Mouse (Mus musculus): Measurements from ENCODE around the gene Tmem145.

The Tmem145 gene

GRCm38 (mm10) chr7:25316532-25317445 is 10.9 kb downstream of the Tmem145 start, which contains the start of gene Megf8:
Gene Megf8 (plus strand): TSS chr7:25317164.
- ChIA-PET POLR2A (interaction anchor here (0.5 to 2.3 kb wide), 53 partner anchors 9 to 413 kb away, joined by 3 to 28 read pairs (median 4); partner anchors contain the start of genes Gsk3a (in 3 of the 4), Pafah1b3 (in 3 of the 4), Tmem145 (in 3 of the 4) and Cic (in 2 of the 4)), CTCF (interaction anchor here (0.5 to 2.3 kb wide), 75 partner anchors 9 to 1547 kb away, joined by 3 to 30 read pairs (median 4); partner anchors contain the start of genes Tmem145 (in 3 of the 4), Gsk3a (in 2 of the 4), Pafah1b3 (in 2 of the 4) and B9d2 (in 1 of the 4))

- POLR2A ChIA-PET = interaction anchor here in 3 of 4 experiments (0.5 to 2.3 kb wide), 14 partner anchors 8 to 184 kb away, joined by 3 to 28 read pairs (median 6); partner anchors contain the start of genes Gsk3a (in 1 of the 3), Pafah1b3 (in 1 of the 3) and Tmem145 (in 1 of the 3)
- CTCF ChIA-PET = interaction anchor here in 3 of 4 experiments (0.5 to 2.3 kb wide), 11 partner anchors 11 to 414 kb away, joined by 3 to 30 read pairs (median 7); partner anchors contain the start of genes Cic (in 1 of the 3), Pafah1b3 (in 1 of the 3) and Tmem145 (in 1 of the 3)
These were observed 11.6 kb downstream of the Tmem145 start for GRCm38 (mm10) chr7:25317446-25317999.

- ChIA-PET CTCF (interaction anchor here (0.5 to 3.8 kb wide), 13 partner anchors 11 to 560 kb away, joined by 3 to 28 read pairs (median 3); partner anchors contain the start of gene Tmem145 (in 1 of the 4)), POLR2A (interaction anchor here in 3 of 4 experiments (0.6 to 2.0 kb wide), 19 partner anchors 9 to 248 kb away, joined by 3 to 8 read pairs (median 4); partner anchors contain the start of genes Pafah1b3 (in 2 of the 3), Cxcl17 (in 1 of the 3) and Tmem145 (in 1 of the 3))
These were observed 16.2 kb downstream of the Tmem145 start for GRCm38 (mm10) chr7:25322058-25322484.

- POLR2A ChIA-PET = interaction anchor here in 2 of 4 experiments (0.8 to 1.9 kb wide), 7 partner anchors 10 to 72 kb away, joined by 3 to 7 read pairs (median 4); partner anchors contain the start of gene Pafah1b3 (in 1 of the 2)
- CTCF ChIA-PET = interaction anchor here in 1 of 4 experiments (0.7 to 3.8 kb wide), 2 partner anchors 11 to 56 kb away, joined by 3 to 28 read pairs; no protein-coding TSS in a partner anchor
These were observed 17.3 kb downstream of the Tmem145 start for GRCm38 (mm10) chr7:25323219-25323618.

- CTCF ChIA-PET = interaction anchor here in 1 of 4 experiments (0.8 to 1.6 kb wide), 4 partner anchors 9 to 226 kb away, joined by 3 to 6 read pairs (median 4); partner anchors contain the start of genes Gsk3a and Megf8
- POLR2A ChIA-PET = interaction anchor here in 2 of 4 experiments (0.6 to 1.2 kb wide), 6 partner anchors 8 to 115 kb away, joined by 3 to 6 read pairs (median 4); partner anchors contain the start of genes Megf8 (in 1 of the 2) and Pafah1b3 (in 1 of the 2)
These were observed 19.5 kb downstream of the Tmem145 start for GRCm38 (mm10) chr7:25325431-25325830.

- CTCF ChIA-PET = interaction anchor here in 1 of 4 experiments (0.8 to 1.6 kb wide), 4 partner anchors 9 to 226 kb away, joined by 3 to 6 read pairs (median 4); partner anchors contain the start of genes Gsk3a and Megf8
- POLR2A ChIA-PET = interaction anchor here in 2 of 4 experiments (0.6 to 1.2 kb wide), 3 partner anchors 10 to 62 kb away, joined by 3 to 4 read pairs (median 4); partner anchors contain the start of genes Megf8 (in 1 of the 2) and Pafah1b3 (in 1 of the 2)
These were observed 20.3 kb downstream of the Tmem145 start for GRCm38 (mm10) chr7:25326233-25326632.

- CTCF ChIA-PET = interaction anchor here (0.5 to 3.3 kb wide), 77 partner anchors 9 to 322 kb away, joined by 3 to 28 read pairs (median 4); partner anchors contain the start of genes Megf8 (in 3 of the 4), Pafah1b3 (in 3 of the 4), Tmem145 (in 2 of the 4) and Dedd2 (in 1 of the 4)
- POLR2A ChIA-PET = interaction anchor here (0.6 to 2.1 kb wide), 11 partner anchors 8 to 893 kb away, joined by 3 to 8 read pairs (median 3); partner anchors contain the start of genes Megf8 (in 2 of the 4) and Pafah1b3 (in 1 of the 4)
These were observed 27.8 kb downstream of the Tmem145 start for GRCm38 (mm10) chr7:25333596-25334307.

- ChIA-PET POLR2A (interaction anchor here in 3 of 4 experiments (0.7 to 2.1 kb wide), 5 partner anchors 9 to 146 kb away, joined by 3 to 8 read pairs (median 6); partner anchors contain the start of gene Megf8 (in 1 of the 3)), CTCF (interaction anchor here (0.5 to 3.3 kb wide), 31 partner anchors 9 to 241 kb away, joined by 3 to 28 read pairs (median 6); partner anchors contain the start of genes Pafah1b3 (in 3 of the 4), Megf8 (in 2 of the 4), Dedd2 (in 1 of the 4) and Zfp526 (in 1 of the 4))
These were observed 28.6 kb downstream of the Tmem145 start for GRCm38 (mm10) chr7:25334472-25334871.

- POLR2A ChIA-PET = interaction anchor here in 1 of 4 experiments (0.5 to 1.6 kb wide), 2 partner anchors 43 to 56 kb away, joined by 3 read pairs; no protein-coding TSS in a partner anchor
- CTCF ChIA-PET = interaction anchor here in 1 of 4 experiments (0.8 kb wide), 1 partner anchor 17 kb away, joined by 3 read pairs; no protein-coding TSS in a partner anchor
These were observed 33.4 kb downstream of the Tmem145 start for GRCm38 (mm10) chr7:25339329-25339728.

GRCm38 (mm10) chr7:25341000-25341784 is 35.3 kb downstream of the Tmem145 start:
- POLR2A ChIA-PET = no interaction called here
- CTCF ChIA-PET = no interaction called here

GRCm38 (mm10) chr7:25348861-25349260 is 43.0 kb downstream of the Tmem145 start:
- CTCF ChIA-PET = interaction anchor here in 1 of 4 experiments (0.6 kb wide), 1 partner anchor 60 kb away, joined by 3 read pairs; no protein-coding TSS in a partner anchor

GRCm38 (mm10) chr7:25358721-25359206 is 52.9 kb downstream of the Tmem145 start:
- ChIA-PET POLR2A (interaction anchor here in 2 of 4 experiments (0.5 to 1.0 kb wide), 2 partner anchors 36 to 1830 kb away, joined by 3 read pairs; no protein-coding TSS in a partner anchor), CTCF (interaction anchor here in 2 of 4 experiments (0.8 to 1.6 kb wide), 4 partner anchors 20 to 50 kb away, joined by 3 read pairs; no protein-coding TSS in a partner anchor)

More at GRCm38 (mm10) chr7:25348861-25349260, 43.0 kb downstream of the Tmem145 start:
- POLR2A ChIA-PET = interaction anchor here in 1 of 4 experiments (1.3 kb wide), 1 partner anchor 17 kb away, joined by 6 read pairs; no protein-coding TSS in a partner anchor

- POLR2A ChIA-PET = no interaction called here
- CTCF ChIA-PET = interaction anchor here in 3 of 4 experiments (0.6 to 1.7 kb wide), 9 partner anchors 14 to 638 kb away, joined by 3 to 9 read pairs (median 4); partner anchors contain the start of genes Megf8 (in 1 of the 3) and Pafah1b3 (in 1 of the 3)
These were observed 57.2 kb downstream of the Tmem145 start for GRCm38 (mm10) chr7:25363151-25363550.

- ChIA-PET POLR2A (interaction anchor here in 1 of 4 experiments (1.6 kb wide), 1 partner anchor 66 kb away, joined by 5 read pairs; the partner anchor contains the start of gene Pafah1b3), CTCF (interaction anchor here in 3 of 4 experiments (0.6 to 1.7 kb wide), 6 partner anchors 13 to 69 kb away, joined by 3 to 9 read pairs (median 4); partner anchors contain the start of genes Megf8 (in 1 of the 3) and Pafah1b3 (in 1 of the 3))
These were observed 57.7 kb downstream of the Tmem145 start for GRCm38 (mm10) chr7:25363632-25364031.

Data from embryonic stem cell, embryonic (primary cell).